Mouse (Mus musculus) liver, postnatal 0 days (tissue): ENCODE measurements around the gene Braf.

Source experiments
- CTCF ChIP-seq: sonication (generic); IDR thresholded peaks from 2 replicates; pipeline ENCODE4 v1.5.1; 2016; ENCODE audit warnings: antibody characterized with exemption, low read depth
- EP300 ChIP-seq: IDR thresholded peaks from 2 replicates; pipeline ENCODE4 v1.6.1; 2016; ENCODE audit warnings: antibody characterized with exemption, low read depth, mild to moderate bottlenecking

DNA sequence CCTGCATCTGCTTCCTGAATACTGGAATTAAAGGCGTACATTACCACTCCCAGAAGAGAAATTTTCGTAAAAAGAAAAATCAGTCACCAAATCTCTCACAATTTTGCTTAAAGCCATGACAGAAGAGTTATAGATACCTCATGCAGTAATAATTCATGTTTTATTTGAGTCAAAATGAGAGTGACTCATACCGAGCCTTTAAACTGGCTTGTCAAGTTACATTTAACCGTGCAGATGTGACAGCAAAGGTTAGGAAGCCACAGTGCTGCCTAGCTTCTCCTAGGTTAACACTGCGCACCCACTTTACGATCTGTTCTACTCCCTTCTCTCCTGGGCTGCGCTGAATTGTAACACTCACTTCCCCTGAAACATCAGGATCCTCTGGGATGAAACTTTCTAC, 10.9 kb downstream of the Braf start:
- no peak for TF ChIP-seq CTCF
- no peak for TF ChIP-seq EP300
